Mouse (Mus musculus): ENCODE measurements around the gene Top2b. TPM values are rescaled to one million over a fixed set of nuclear protein-coding genes. Genes with fewer than 3 reads are reported as not detected.

Gene Top2b
- polyA plus RNA-seq, 1 experiment from 2014 or later, result 106 TPM

Other genes with a start within 250 kb of the Top2b start
- 25.2 and 28.7 TPM in 2 replicates for gene Ngly1, start 115.9 kb upstream of the Top2b start, polyA plus RNA-seq (2015; fragmentation: Nextera tagmentation; extraction: Ambion mirVana)
- gene Oxsm, start 115.4 kb upstream of the Top2b start, polyA plus RNA-seq (2015; fragmentation: Nextera tagmentation; extraction: Ambion mirVana), result 1.7 and 2.7 TPM in 2 replicates

All from forebrain, embryonic 16.5 days (tissue).